Mouse (Mus musculus) E14TG2a.4 (cell line): ENCODE measurements around the gene Ckmt1.

Experiments
- CTCF ChIP-seq: conservative IDR thresholded peaks from 2 replicates; pipeline ENCODE4 v1.5.1; 2014; ENCODE audit warnings: low read length
- NANOG ChIP-seq: IDR thresholded peaks from 2 replicates; pipeline ENCODE4 v1.6.1; 2014; ENCODE audit warnings: borderline replicate concordance, low read length, mixed read lengths
- POU5F1 ChIP-seq: IDR thresholded peaks from 2 replicates; pipeline ENCODE4 v1.6.1; 2014; ENCODE audit warnings: low read length, borderline replicate concordance

- TF ChIP-seq CTCF (no peak), POU5F1 (no peak), NANOG (no peak)
Observed at GRCm38 (mm10) chr2:121372266-121372665, 14.8 kb downstream of the Ckmt1 start.
